Mouse (Mus musculus): ENCODE measurements around the gene Limd2. TPM values are rescaled to one million over a fixed set of nuclear protein-coding genes. Genes with fewer than 3 reads are reported as not detected.
A peak's percentile ranks its signal among the peaks of the same experiment; 100 is the strongest.
"Not testable (repeated sequence)": the region's sequence is repeated elsewhere in the genome, so short reads cannot be mapped to it uniquely, and the experiment has no call there.

Gene Limd2
- 1 to 10 TPM; 4.3 to 5.9 TPM for total RNA-seq (2021)

- no peak for DNase-seq (ENCODE audit: low spot score)
- intact Hi-C loops (cut with DNase I) = no loop called here
Observed at GRCm38 (mm10) chr11:106160841-106161721, at the start of gene Limd2, which contains the start of gene Gm10840. Limd2 (minus strand) TSS chr11:106160860. Gm10840 (plus strand) TSS chr11:106160850.

GRCm38 (mm10) chr11:106202123-106202465 is 41.4 kb upstream of the Limd2 start, which contains the start of gene Strada:
Strada (minus strand) TSS chr11:106202168.
- intact Hi-C loops (cut with DNase I) = no loop called here
- no peak for DNase-seq (ENCODE audit: low spot score)

DNA sequence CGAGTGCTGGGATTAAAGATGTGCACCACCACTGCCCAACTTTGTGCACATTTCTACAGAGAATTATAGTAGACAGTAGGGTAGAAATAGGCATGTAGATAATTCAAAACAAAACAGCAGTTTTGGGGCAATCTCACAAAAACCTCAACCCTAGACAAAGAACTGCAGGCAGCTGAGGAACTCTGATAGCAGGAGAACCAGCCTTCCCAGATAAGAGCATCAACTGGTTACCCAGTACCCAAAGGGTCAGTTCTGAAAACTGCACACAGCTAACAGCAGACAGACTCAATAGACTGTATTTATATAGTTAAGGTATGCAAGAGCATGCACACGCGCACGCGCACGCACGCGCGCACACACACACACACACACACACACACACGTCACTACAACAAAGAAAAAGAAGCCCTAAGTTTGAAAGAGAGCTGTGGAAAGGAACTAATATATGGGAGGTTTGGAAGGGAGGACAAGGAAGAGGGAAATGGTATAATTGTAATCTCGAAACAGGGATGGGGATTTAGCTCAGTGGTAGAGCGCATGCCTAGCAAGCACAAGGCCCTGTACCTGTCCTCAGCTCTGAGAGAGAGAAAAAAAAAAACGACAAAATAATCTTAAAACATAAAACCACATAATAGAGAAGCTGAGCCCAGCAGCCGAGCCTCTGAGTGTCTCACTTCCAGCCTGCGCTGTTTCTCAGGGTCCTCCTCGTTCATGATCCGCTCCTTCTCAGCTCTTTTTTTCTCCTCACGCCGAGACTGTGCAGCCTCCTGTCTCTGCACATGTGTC is 40.9 kb upstream of the Limd2 start:
- no peak for DNase-seq (ENCODE audit: low spot score)
- intact Hi-C loops (cut with DNase I) = no loop called here

- no peak for DNase-seq (ENCODE audit: low spot score)
- intact Hi-C loops (cut with DNase I) = no loop called here
Observed at GRCm38 (mm10) chr11:106200756-106201155, 40.1 kb upstream of the Limd2 start.

- intact Hi-C loops (cut with DNase I) = not testable (repeated sequence)
Observed at GRCm38 (mm10) chr11:106199997-106200396, 39.3 kb upstream of the Limd2 start.

DNA sequence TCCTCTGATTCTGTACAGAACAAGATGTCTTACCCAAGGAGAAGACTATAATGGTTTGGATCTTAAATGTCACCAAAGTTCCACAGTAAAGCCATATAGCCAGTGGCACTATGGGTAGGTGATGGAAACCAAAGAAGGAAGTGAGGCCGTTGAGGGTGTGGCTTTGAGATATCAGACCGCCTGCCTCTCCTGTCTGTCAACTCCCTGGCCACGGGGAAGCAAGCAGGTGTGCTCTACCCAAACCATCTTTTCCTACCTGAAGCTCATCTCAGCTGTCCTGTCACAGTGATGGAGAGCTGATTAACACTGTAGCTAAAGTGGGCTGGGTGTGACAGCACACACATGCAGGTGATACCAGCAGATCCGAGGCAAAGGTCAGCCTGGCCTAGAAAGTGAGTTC is 37.6 kb upstream of the Limd2 start:
- intact Hi-C loops (cut with DNase I) = no loop called here
- DNase-seq (ENCODE audit: low spot score) = no peak

More at GRCm38 (mm10) chr11:106199997-106200396, 39.3 kb upstream of the Limd2 start:
- DNase-seq (ENCODE audit: low spot score) = not testable (repeated sequence)

- DNase-seq (ENCODE audit: low spot score) = no peak
- intact Hi-C loops (cut with DNase I) = loop anchor here (2.0 kb wide), 1 partner anchor 19 kb away; no protein-coding TSS in a partner anchor
Observed at GRCm38 (mm10) chr11:106195341-106195740, 34.7 kb upstream of the Limd2 start.

DNA sequence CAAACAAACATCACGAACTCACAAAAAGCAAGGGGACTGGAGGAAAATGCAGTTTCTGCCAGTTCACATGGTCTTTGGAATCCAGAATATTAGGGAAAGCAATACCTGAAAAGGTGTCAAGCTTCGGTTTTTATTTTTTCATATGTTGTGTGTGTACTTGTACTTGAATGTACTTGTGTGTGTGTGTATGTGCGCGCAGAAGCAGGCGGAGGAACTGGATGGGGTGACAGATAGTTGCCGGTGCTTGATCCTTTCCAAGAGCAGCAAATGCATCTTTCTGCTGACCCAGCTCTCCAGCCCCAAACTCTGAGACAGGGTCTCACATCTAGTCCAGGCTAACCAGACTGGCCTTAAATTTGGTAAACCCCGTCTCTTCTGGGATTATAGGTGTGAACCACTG is 34.2 kb upstream of the Limd2 start:
- DNase-seq (ENCODE audit: low spot score) = no peak
- intact Hi-C loops (cut with DNase I) = loop anchor here (2.0 kb wide), 1 partner anchor 20 kb away; no protein-coding TSS in a partner anchor

DNA sequence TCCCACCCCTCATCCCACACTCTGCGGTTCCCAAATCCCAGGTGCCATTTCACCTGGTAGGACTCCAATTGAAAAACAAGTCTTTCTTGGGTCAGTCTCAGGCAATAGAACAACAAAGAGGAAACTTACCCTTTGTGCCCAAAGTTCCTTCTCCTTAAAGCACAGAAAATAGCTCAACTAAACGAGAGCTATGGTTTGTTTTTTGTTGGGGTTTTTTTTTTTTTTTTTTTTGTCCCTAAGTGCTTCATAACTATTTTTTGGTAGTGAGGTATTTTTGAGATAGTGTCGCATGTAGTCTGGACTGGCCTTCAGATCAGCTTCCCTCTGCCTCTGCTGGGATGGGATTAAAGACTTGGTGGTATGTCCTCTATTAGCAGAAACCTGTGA is 33.5 kb upstream of the Limd2 start:
- DNase-seq (ENCODE audit: low spot score) = no peak
- intact Hi-C loops (cut with DNase I) = loop anchor here (2.0 kb wide), 1 partner anchor 21 kb away; no protein-coding TSS in a partner anchor

- intact Hi-C loops (cut with DNase I) = loop anchor here (2.0 kb wide), 1 partner anchor 21 kb away; no protein-coding TSS in a partner anchor
- peak; percentile 93 for DNase-seq (ENCODE audit: low spot score)
Observed at GRCm38 (mm10) chr11:106193371-106194154, 32.9 kb upstream of the Limd2 start.

DNA sequence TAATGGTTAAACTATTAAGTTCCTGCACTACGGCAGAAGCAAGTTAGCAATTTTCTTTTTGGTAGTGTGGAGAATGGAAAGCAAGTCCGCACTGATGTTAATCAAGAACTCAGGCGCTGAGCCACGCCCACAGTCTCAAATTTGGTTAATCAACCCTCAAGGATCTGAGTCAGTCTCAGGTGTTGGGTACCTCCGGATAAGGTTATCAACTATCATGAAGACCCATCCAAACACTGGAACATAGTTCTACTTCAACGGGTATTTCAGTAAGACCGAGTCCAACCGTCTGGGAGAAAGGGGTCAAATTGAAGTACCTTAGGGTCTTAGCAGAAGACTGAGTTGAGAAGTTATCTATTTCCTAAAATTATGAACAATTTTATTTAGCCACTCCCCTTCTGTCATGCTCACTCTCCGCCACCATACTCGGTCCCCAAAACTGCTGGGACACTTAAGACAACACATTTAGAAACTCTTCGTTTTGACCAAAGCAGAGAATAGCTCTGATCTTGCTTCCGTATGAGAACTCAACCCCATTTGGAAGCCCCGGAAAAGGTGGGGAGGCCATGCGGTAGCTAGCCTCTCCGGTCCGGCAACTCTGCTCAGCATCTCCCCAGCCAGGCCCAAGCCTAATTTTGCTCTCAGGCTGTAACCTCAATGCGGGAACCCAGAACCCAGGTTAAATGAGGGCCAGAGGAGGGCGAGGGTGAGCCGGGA is 32.2 kb upstream of the Limd2 start:
- intact Hi-C loops (cut with DNase I) = no loop called here
- DNase-seq (ENCODE audit: low spot score) = no peak

DNA sequence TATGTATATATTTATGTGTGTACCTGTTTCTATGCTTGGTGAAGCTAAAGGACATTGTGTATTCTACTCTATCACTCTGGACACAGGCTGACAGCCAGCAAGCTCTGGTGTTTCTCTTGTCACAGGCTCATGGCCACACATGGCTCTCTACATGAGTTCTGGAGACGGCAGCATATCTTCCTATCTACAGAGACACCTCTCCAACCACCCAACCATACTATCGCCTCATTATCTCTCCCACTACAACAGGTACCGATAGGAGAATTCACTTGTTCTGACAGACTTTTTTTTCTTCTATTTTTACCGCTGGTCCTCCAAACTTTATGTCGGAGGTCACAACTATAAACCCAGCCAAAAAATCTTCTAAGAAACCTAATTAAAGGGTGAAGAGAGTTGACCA is 31.6 kb upstream of the Limd2 start:
- DNase-seq (ENCODE audit: low spot score) = no peak
- intact Hi-C loops (cut with DNase I) = no loop called here

DNA sequence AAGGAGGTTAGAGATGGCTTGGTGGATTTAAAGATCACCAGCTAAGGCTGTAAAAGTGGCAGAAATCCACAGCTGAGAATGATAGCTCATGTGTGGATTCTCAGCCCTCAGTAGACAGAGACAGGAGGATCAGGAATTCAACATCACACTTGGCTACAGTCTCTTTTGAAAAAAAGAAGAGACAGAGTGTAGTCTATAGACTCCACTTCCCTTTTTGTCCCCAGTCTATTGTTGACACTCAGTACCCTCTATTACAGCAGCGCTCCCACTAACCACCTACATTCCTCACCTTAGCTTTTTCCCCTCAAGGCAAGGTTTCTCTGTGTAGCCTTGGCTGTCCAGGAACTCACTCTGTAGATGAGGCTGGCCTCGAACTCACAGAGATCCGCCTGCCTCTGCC is 31.1 kb upstream of the Limd2 start:
- intact Hi-C loops (cut with DNase I) = no loop called here
- DNase-seq (ENCODE audit: low spot score) = no peak

- no peak for DNase-seq (ENCODE audit: low spot score)
- intact Hi-C loops (cut with DNase I) = no loop called here
Observed at GRCm38 (mm10) chr11:106187326-106187725, 26.7 kb upstream of the Limd2 start.

- no peak for DNase-seq (ENCODE audit: low spot score)
- intact Hi-C loops (cut with DNase I) = no loop called here
Observed at GRCm38 (mm10) chr11:106180449-106180801, 19.8 kb upstream of the Limd2 start.

DNA sequence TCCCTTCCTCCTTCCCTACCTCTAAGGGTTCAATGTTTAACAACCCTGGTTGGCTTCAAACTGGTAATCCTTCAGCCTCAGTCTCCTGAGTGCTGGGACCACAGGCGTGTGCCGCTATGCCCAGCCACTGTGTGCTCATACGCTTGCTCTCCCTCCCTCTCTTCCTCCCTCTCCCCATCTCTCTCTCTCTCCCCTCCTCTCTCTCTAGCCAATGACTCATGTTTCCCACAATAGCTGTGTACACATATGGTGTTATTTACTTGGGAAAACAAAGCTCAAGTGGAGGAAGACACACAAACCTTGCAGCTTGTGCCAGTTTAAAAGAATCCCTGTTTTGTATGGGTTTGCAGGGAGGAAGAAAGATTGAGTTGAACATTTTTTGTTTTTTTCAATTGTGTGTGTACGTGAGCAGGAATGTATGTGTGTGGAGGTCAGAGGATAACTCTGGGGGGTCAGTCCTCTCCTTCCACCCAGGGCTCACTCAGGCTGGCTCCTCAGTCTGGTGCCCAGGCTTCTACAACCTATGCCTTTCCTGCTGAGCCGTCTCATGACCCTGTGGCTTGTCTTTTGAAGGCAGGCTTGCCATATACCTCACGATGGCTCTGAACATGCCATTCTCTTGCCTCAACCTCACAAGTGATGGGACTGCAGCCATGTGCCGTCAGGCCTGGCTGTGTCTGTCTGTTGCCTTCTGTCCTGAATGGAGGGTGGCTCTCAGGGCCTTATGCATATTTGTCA is 19.2 kb upstream of the Limd2 start:
- intact Hi-C loops (cut with DNase I) = no loop called here
- DNase-seq (ENCODE audit: low spot score) = no peak

DNA sequence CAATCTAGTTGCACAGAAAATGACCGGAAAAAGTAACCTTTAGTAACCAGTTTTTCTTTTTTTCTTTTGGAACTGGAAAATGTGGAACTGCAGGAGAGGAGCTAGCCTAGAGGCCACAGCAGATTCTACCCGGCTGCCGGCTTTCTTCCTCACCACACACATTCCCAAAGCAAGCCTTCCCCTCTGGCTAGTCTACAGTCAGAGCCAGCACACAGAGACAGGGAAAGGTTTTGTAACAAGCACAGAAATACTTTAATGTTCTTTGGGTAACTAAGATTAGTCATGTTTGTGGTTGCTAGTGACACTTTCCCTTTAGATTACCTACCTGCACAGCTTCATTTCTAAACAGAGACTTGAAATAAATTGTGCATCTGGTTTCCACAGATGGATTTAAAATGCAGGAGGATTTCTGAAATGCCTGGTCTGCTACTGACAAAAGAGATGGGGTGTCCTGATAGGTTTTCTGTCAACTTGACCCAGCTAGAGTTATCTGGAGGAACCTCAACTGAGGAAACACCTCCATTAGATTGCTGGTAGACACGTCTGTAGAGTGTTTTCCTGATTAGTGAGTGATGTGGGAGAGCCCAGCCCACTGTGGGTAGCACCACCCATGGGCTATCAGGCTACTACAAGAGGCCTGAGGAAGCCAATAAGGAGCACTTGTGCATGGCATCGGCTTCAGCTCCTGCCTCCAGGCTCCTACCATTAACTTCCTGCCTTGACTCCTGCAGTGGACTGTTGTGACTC is 17.5 kb upstream of the Limd2 start:
- no peak for DNase-seq (ENCODE audit: low spot score)
- intact Hi-C loops (cut with DNase I) = no loop called here

GRCm38 (mm10) chr11:106176372-106176771 is 15.7 kb upstream of the Limd2 start:
- no peak for DNase-seq (ENCODE audit: low spot score)
- intact Hi-C loops (cut with DNase I) = no loop called here

Data from heart, postnatal 25 days (tissue).